Mouse (Mus musculus) heart, embryonic 12.5 days (tissue): ENCODE measurements at regions not wholly inside any gene's neighbourhood (a gene's known extent, or its start where the extent isn't known, plus 50 kb on each side); places are given as distances from the start of the nearest gene placed in this dataset.
A peak's percentile ranks its signal among the peaks of the same experiment; 100 is the strongest.
"Not testable (repeated sequence)": the region's sequence is repeated elsewhere in the genome, so short reads cannot be mapped to it uniquely, and the experiment has no call there.

Experiments used
- ATAC-seq: fragments of 200-750 bp; cut with Nextera tagmentation; 2 replicates; pipeline ENCODE4 v1.8.0; 2017; ENCODE audit warnings: moderate TSS enrichment, moderate library complexity; ENCODE audit not compliant: insufficient number of reproducible peaks, low FRiP score
- H3K27ac ChIP-seq: fragments of 300-500 bp; sonication (generic); 2 replicates; pipeline ENCODE4 v1.5.1; 2016; ENCODE audit warnings: mild to moderate bottlenecking, moderate library complexity; ENCODE audit not compliant: poor library complexity, severe bottlenecking
- H3K27me3 ChIP-seq: fragments of 300-500 bp; sonication (generic); replicated peaks from 2 replicates; pipeline ENCODE4 v1.6.1; 2016; ENCODE audit warnings: mild to moderate bottlenecking, moderate library complexity
- H3K36me3 ChIP-seq: fragments of 300-500 bp; sonication (generic); 2 replicates; pipeline ENCODE4 v1.6.1; 2016; ENCODE audit warnings: mild to moderate bottlenecking, moderate library complexity
- H3K4me1 ChIP-seq: fragments of 300-500 bp; sonication (generic); replicated peaks from 2 replicates; pipeline ENCODE4 v1.6.1; 2016; ENCODE audit warnings: mild to moderate bottlenecking
- H3K4me2 ChIP-seq: fragments of 300-500 bp; sonication (generic); 2 replicates; pipeline ENCODE4 v1.6.1; 2016; ENCODE audit warnings: mild to moderate bottlenecking, moderate library complexity
- H3K4me3 ChIP-seq: fragments of 300-500 bp; sonication (generic); 2 replicates; pipeline ENCODE4 v1.5.1; 2016; ENCODE audit warnings: mild to moderate bottlenecking
- H3K9ac ChIP-seq: fragments of 300-500 bp; sonication (generic); 2 replicates; pipeline ENCODE4 v1.6.1; 2016; ENCODE audit warnings: mild to moderate bottlenecking, moderate library complexity
- H3K9me3 ChIP-seq: fragments of 300-500 bp; sonication (generic); replicated peaks from 2 replicates; pipeline ENCODE4 v1.6.1; 2016; ENCODE audit warnings: mild to moderate bottlenecking, moderate library complexity
- WGBS: fragments of 180-500 bp; shearing (Covaris S2); methylation state at CpG from one replicate; pipeline ENCODE4 v1.1.7; 2016; 5-methylcytosine and 5-hydroxymethylcytosine counted together

GRCm38 (mm10) chr5:18502831-18503230, 142.7 kb upstream of the Gnai1 start:
- no peaks in the 10 kb centered on the region for H3K27me3 ChIP-seq
- H3K9ac ChIP-seq = no peak overlapping the region
- H3K9me3 ChIP-seq = no peaks in the 10 kb centered on the region
- no peak overlapping the region for H3K4me3 ChIP-seq
- no peaks in the 10 kb centered on the region for H3K36me3 ChIP-seq
- H3K27ac ChIP-seq = no peak overlapping the region
- ATAC-seq = no peak
- 24% methylated on average over 12 of the region's 12 CpGs for WGBS
- no peaks in the 10 kb centered on the region for H3K4me1 ChIP-seq
- peak overlapping the region; percentile 30 for H3K4me2 ChIP-seq

- no peak overlapping the region for H3K4me3 ChIP-seq
- H3K4me1 ChIP-seq = no peaks in the 10 kb centered on the region
- no peaks in the 10 kb centered on the region for H3K27me3 ChIP-seq
- H3K27ac ChIP-seq = no peak overlapping the region
- no peak overlapping the region for H3K4me2 ChIP-seq
- 68% methylated on average over 4 of the region's 4 CpGs for WGBS
- H3K9ac ChIP-seq = no peak overlapping the region
- no peaks in the 10 kb centered on the region for H3K36me3 ChIP-seq
- ATAC-seq = no peak
- H3K9me3 ChIP-seq = no peaks in the 10 kb centered on the region
These were observed 134.2 kb upstream of the Gnai1 start for GRCm38 (mm10) chr5:18494305-18494704.

DNA sequence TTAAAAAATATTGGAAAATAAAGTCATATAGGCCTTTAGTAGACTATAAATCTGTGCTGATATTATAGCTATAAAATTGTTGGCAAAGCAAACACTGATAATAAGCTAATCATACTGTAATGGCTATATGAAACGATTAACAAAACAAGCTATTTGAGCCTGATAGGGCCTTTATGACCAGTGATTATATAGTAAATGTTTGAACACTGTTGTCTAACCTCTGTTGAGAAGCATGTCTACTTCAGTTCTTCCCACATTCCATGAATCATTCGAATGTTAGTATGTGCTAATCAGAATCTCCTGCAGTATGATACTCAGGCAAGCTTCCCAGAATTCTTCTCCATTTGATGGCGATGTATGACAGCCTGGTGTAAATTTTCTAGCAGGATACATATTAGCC, 129.6 kb upstream of the Gnai1 start:
- Histone ChIP-seq H3K27me3 (no peaks in the 10 kb centered on the region), H3K9me3 (no peaks in the 10 kb centered on the region), H3K4me1 (no peaks in the 10 kb centered on the region), H3K9ac (no peak overlapping the region), H3K27ac (no peak overlapping the region), H3K4me3 (no peak overlapping the region), H3K4me2 (no peak overlapping the region), H3K36me3 (no peaks in the 10 kb centered on the region)
- 66% methylated on average over 3 of the region's 3 CpGs for WGBS
- ATAC-seq = no peak

DNA sequence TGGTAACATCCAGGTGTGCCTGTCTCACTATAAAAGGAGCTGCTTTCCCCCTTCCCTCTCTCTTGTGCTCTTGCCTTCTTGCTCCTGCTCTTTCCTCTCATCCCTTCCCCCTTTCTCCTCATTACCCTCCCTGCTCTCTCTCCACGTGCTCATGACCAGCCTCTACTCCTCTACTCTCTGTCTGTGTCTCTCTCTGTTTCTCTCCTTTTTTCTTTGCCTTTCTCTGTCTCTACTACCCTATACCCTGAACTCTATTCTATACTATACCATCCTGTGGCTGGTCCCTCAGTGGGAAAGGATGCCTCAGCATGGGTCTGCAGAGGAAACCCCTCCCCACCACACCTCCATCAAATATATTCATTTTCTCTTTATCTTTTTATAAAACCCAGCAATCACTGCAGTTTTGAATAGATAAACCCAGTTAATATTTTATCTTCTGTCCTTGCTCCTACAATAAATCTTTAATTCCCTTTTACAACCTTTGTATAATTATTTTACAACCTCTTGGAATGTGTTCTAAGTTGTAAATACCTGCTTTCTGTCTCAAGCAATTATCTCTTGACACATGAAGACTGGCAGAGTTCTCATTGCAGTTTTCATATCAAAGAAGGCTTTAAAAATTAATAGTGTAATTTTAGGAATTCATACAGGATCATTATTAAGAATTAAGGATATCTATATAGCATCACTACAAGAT, 127.1 kb upstream of the Gnai1 start:
- Histone ChIP-seq H3K4me3 (no peak overlapping the region), H3K4me1 (no peaks in the 10 kb centered on the region), H3K4me2 (no peak overlapping the region), H3K9me3 (no peaks in the 10 kb centered on the region), H3K36me3 (no peaks in the 10 kb centered on the region), H3K27ac (no peak overlapping the region), H3K9ac (no peak overlapping the region), H3K27me3 (no peaks in the 10 kb centered on the region)
- 25% methylated on average over 1 of the region's 1 CpGs for WGBS
- ATAC-seq = no peak

GRCm38 (mm10) chr5:18484376-18484775, 124.2 kb upstream of the Gnai1 start:
- Histone ChIP-seq H3K27me3 (no peaks in the 10 kb centered on the region), H3K27ac (no peak overlapping the region), H3K9me3 (no peaks in the 10 kb centered on the region), H3K4me2 (no peak overlapping the region), H3K36me3 (no peaks in the 10 kb centered on the region), H3K4me1 (no peaks in the 10 kb centered on the region), H3K9ac (no peak overlapping the region), H3K4me3 (no peak overlapping the region)
- ATAC-seq = no peak

DNA sequence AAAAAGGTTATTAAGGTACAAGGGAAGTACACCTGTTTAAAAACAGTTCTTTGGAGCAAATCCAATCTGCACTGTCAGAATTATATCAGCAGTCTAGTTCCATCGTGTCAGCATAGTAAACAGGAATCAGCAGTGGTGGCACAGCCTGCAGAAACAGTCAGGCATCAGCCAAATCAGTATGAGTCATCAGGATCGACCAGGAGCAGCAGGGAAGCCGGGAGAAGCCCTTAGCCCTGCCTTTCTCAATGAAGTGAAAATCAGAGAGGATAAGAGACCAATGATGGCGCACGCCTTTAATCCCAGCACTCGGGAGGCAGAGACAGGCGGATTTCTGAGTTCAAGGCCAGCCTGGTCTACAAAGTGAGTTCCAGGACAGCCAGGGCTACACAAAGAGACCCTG, 118.3 kb upstream of the Gnai1 start:
- ATAC-seq = no peak
- no peak overlapping the region for H3K4me2 ChIP-seq
- no peak overlapping the region for H3K4me3 ChIP-seq
- H3K36me3 ChIP-seq = no peaks in the 10 kb centered on the region
- no peak overlapping the region for H3K27ac ChIP-seq
- no peaks in the 10 kb centered on the region for H3K9me3 ChIP-seq
- no peaks in the 10 kb centered on the region for H3K27me3 ChIP-seq
- H3K9ac ChIP-seq = no peak overlapping the region
- 70% methylated on average over 7 of the region's 7 CpGs for WGBS
- H3K4me1 ChIP-seq = no peaks in the 10 kb centered on the region

GRCm38 (mm10) chr5:18477372-18478017, 117.3 kb upstream of the Gnai1 start:
- Histone ChIP-seq H3K27me3 (no peaks in the 10 kb centered on the region), H3K27ac (no peak overlapping the region), H3K9me3 (no peaks in the 10 kb centered on the region), H3K9ac (no peak overlapping the region), H3K4me3 (no peak overlapping the region), H3K4me1 (no peaks in the 10 kb centered on the region), H3K36me3 (no peaks in the 10 kb centered on the region), H3K4me2 (no peak overlapping the region)
- 79% methylated on average over 6 of the region's 6 CpGs for WGBS
- no peak for ATAC-seq

GRCm38 (mm10) chr5:18472114-18472513, 112.0 kb upstream of the Gnai1 start:
- ATAC-seq = no peak
- Histone ChIP-seq H3K27ac (no peak overlapping the region), H3K36me3 (no peaks in the 10 kb centered on the region), H3K4me1 (no peaks in the 10 kb centered on the region), H3K9me3 (no peaks in the 10 kb centered on the region), H3K27me3 (no peaks in the 10 kb centered on the region), H3K4me3 (no peak overlapping the region), H3K9ac (no peak overlapping the region), H3K4me2 (no peak overlapping the region)

GRCm38 (mm10) chr5:18457771-18458170, 97.6 kb upstream of the Gnai1 start:
- no peaks in the 10 kb centered on the region for H3K9me3 ChIP-seq
- no peaks in the 10 kb centered on the region for H3K4me1 ChIP-seq
- no peak overlapping the region for H3K4me3 ChIP-seq
- H3K9ac ChIP-seq = no peak overlapping the region
- no peak for ATAC-seq
- H3K36me3 ChIP-seq = no peaks in the 10 kb centered on the region
- H3K27me3 ChIP-seq = no peaks in the 10 kb centered on the region
- H3K27ac ChIP-seq = no peak overlapping the region
- 90% methylated on average over 1 of the region's 1 CpGs for WGBS
- H3K4me2 ChIP-seq = no peak overlapping the region

- WGBS = 76% methylated on average over 1 of the region's 1 CpGs
- Histone ChIP-seq H3K4me3 (no peak overlapping the region), H3K4me1 (no peaks in the 10 kb centered on the region), H3K9ac (no peak overlapping the region), H3K27me3 (no peaks in the 10 kb centered on the region), H3K9me3 (no peaks in the 10 kb centered on the region), H3K27ac (no peak overlapping the region), H3K36me3 (no peaks in the 10 kb centered on the region), H3K4me2 (no peak overlapping the region)
- no peak for ATAC-seq
These were observed 96.0 kb upstream of the Gnai1 start for GRCm38 (mm10) chr5:18456196-18456595.

DNA sequence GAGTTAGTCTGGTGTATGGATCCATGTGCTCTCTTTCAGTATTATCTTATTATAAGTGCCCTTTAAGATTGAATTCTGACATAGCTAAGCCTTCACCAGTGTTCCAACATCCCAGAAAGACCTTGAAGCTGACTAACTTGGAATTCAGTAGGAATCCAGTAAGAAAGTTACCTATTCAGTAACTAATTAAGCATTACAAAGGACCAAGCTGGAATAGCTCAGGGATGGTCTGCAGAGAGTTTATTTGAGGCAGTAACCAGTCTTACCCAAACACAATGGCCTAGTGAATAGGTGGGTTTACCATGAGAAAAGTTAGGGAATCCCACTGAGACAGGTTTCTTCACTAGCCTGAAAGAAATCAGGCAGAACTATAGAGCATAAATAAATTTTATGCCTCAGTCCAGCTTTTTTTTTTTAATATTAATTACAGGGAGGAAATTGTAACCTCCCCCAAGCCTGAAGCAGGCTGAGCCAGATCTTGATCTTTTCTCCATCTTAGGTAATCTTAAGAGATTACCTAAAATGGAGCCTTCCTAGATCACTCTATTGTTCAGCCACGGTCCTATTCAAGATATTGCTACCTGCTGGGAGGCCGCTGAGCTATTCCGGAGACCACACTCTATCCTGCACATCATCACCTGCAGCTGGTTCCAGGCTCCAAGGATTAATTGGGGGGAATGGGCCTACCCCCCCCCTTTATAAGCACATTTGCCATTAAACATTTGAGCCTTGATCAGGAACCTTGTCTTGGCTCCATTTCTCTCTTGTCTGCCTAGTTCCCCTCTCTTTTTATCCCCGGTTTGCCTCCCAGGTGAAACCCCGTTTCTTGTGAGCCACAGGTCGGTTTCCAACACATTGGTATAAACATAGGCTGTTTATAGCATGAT, 93.0 kb upstream of the Gnai1 start:
- not testable (repeated sequence) for H3K27ac ChIP-seq, H3K4me1 ChIP-seq, H3K9me3 ChIP-seq, ATAC-seq, H3K27me3 ChIP-seq, H3K4me3 ChIP-seq, H3K4me2 ChIP-seq, H3K9ac ChIP-seq, H3K36me3 ChIP-seq
- WGBS = 67% methylated on average over 6 of the region's 6 CpGs
